Mouse (Mus musculus) kidney, postnatal 14 days (tissue): ENCODE measurements at regions not wholly inside any gene's neighbourhood (a gene's known extent, or its start where the extent isn't known, plus 50 kb on each side); places are given as distances from the start of the nearest gene placed in this dataset.
"Not testable (repeated sequence)": the region's sequence is repeated elsewhere in the genome, so short reads cannot be mapped to it uniquely, and the experiment has no call there.

ENCODE experiments used
- DNase-seq: peaks from one replicate; pipeline ENCODE4 v3.0.0; 2022; ENCODE audit warnings: mixed read lengths

DNA sequence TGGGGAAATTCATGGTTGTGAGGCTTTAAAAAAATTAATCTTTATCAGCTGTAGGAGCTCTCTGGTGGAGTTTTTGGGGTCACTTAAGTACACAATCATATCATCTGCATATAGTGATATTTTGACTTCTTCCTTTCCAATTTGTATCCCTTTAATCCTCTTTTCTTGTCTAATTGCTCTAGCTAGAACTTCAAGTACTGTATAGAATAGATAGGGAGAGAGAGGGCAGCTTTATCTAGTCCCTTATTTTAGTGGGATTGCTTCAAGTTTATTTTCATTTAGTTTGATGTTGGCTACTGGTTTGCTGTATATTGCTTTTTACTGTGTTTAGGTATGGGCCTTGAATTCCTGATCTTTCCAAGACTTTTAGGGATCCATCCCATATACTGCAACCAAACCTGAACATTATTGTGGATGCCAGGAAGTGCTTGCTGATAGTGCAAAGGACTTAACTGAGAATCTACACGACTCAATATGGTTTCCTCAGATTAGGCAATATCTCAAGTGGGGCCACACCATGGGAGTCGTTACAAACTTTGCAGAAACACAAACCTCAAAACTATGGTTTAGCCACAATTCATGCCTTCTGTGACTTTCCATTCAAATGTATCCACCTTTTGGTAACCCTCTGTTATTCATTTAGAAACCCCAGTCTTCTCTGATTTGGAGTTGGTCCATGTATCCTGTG is 585.6 kb upstream of the Olfr1507 start:
- DNase-seq, result not testable (repeated sequence)

DNA sequence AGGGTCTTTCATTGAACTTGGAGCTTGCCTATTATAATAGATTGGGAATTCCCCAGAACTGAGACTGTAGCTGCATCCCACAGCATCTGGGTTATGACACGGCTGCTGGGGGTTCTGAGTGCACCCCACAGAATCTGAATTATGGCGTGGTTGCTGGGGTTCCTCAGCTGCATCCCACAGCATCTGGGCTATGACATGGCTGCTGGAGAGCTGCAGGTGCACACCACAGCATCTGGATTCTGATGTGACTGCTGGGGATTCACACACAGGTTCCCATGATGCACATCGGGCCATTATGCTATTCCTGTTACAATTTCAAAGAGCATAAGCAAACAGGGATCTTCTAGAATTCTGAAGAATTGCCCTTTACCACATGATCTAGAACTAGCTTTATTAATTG is 585.0 kb upstream of the Olfr1507 start:
- DNase-seq, result not testable (repeated sequence)

DNA sequence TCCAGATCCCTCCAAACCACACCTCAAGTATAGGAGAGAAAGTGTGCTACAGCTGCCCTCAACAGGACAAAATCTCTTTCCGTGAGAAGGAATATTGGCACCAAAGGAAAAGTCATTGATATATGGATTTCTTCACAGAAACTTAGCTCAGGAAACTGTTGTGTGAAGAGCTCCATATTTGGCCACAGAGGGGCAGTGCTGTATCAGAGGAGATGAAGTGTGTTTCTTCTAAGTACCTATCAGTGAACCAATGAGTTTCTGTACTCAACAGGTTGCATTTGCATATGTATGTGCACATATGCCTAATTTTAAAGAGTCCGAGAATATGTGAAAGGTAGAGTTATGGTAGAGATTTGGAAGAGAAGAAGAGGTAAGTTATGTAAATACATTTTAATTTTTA is 580.4 kb upstream of the Olfr1507 start:
- DNase-seq, result not testable (repeated sequence)

- DNase-seq, result not testable (repeated sequence)
Observed at GRCm38 (mm10) chr14:53073126-53073525, 577.6 kb upstream of the Olfr1507 start.

GRCm38 (mm10) chr14:53072502-53072901 is 577.0 kb upstream of the Olfr1507 start:
- not testable (repeated sequence) for DNase-seq

DNA sequence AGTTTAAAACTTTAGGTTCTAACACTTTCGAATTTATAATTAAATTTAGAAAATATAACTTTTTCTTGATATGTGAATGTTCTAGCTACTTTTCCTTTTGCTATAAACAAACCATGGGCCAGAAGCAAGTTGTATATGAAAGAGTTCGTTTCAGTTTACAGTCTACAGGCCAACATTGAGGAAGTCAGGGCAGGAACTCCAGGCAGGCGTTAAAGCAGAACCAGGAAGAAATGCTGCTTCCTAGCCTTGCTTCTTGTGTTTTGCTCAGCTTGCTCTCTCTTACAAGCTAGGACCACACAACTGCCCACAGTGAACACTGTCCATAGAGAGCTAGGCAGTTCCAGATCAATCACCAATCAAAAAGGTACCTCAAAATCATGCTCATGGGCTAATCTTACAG is 558.9 kb upstream of the Olfr1507 start:
- not testable (repeated sequence) for DNase-seq

DNA sequence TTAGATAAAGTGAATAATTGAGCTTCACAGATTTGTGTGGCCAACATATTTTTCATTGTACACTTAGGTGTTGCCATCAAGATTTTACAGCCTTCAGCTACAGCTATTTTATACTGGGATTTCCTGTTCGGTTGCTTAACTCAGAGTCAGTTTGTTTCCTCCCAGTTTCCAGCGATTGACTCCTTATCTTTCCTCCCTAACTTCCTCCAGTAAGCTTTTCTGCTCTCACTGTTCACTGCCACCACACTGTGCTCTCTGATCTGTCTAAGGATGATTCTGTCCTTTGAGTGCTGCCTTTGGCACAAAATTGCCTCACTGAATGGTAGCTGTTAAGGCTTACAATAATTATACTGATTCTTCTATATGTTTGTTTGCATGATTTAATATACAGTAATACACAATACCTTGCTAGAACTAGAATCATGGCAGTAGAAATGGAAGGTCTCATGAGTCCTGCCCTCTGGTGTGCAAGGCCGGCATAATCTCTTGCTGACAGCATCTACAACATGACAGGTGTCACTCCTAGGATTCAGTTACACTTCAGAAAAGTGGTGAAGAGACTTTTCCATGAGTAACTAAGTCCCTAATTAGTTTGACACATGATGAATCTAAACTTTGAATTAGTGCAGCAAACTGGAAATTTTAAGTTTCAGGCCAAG is 558.0 kb upstream of the Olfr1507 start:
- not testable (repeated sequence) for DNase-seq

DNA sequence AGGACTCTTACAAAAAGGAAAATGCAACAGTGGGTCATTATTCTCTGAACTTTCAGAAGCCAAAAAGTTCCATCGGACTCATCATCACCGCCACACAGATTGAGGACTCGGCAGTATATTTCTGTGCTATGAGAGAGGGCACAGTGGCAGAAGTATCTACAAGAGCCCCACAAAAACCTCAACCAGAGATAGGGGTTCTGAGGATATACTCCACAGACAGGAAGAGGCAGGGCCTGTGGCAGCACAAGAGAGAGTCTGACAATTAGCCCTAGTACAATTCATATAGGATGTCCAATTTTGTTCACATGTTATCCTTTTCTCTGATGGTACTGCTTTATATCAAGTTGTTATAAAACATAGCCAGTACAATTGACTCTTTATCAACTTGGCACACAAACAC is 552.1 kb upstream of the Olfr1507 start:
- not testable (repeated sequence) for DNase-seq

DNA sequence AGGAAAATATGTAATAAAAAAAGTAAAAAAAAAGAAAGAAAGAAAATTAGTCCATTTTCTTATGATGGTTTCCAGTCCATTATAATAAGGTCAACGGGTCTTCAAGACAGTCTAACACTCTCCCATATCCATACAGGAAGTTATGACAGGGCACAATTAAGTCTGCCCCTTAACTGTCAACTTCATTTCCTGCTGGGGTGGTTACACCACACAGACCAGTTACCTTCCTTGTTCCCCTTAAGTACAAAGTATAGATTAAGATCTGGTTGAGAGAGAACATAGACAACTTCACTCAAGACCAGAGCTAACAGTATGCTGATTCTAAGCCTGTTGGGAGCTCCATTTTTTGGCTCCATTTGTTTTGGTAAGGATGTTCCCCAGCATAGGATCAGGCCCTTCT is 551.4 kb upstream of the Olfr1507 start:
- not testable (repeated sequence) for DNase-seq

DNA sequence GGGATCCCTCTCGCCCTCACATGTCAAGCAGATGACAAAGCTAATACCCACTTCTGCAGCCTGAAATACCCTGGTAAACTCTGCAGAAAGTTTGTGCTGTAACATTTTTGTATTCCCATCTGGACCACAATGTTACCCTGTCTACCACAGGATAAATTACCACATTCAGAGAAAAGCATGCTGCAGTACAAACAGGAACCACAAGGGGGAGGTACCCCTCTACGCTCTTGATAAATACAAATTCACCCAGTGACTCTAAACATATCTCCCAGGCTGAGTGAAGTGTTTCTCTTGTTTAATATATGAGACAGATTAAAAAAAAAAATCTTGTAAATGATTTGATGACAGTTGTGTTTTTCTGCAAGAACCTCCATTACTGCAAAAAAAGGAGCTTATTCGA is 549.8 kb upstream of the Olfr1507 start:
- not testable (repeated sequence) for DNase-seq

- DNase-seq, result not testable (repeated sequence)
Observed at GRCm38 (mm10) chr14:53044101-53044500, 548.6 kb upstream of the Olfr1507 start.

DNA sequence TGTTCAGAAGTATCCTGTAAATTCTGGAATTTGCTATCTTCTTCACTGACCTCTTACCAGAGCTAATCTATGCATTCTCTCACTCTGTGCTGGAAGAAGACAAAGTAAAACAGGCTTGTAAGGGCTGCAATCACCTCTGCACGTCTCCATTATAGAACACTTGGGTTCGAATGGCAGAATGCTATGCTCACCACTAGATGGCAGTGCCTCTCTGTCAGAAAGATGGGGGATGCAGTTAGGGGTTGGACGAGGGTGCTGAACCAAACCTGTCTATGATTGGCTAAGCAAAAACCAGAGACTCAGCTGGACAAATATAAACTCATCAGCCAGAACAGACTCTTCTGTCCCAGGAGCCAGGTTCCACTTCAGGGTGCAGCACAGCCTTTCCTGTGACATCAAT is 546.5 kb upstream of the Olfr1507 start:
- not testable (repeated sequence) for DNase-seq

- DNase-seq, result not testable (repeated sequence)
Observed at GRCm38 (mm10) chr14:53039475-53039874, 543.9 kb upstream of the Olfr1507 start.

DNA sequence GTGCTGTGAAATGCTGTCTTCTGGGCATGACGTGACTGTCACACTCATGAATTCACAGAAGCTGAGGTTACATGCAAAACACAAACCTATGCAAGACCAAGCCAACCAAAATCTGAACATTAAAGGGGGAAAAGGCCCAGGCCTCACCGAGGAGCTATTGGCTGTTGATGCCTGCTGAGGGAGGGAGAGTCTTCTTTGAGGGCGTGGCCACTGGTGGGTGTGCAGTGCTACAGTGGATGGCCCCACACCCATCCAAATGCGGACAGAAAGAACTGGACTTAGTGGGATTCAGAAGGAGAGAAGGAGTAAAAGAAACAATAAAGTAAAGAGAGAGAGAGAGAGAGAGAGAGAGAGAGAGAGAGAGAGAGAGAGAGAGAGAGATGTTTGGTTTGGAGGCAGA is 539.4 kb upstream of the Olfr1507 start:
- not testable (repeated sequence) for DNase-seq

DNA sequence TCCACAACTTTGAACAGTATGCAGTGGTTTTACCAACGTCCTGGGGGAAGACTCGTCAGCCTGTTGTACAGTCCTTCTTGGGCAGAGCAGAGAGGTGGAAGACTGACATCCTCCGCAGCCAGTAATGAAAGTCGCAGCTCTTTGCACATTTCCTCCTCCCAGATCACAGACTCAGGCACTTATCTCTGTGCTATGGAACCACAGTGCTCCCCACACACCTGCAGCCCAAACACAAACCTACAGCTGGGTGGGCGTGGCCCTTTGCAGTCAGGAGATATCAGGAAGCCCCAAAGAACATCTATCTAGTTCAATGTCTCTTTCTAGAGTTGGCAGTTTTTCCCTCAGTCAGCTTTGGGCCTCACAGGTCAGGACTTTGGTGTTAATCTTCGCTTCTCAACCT is 537.7 kb upstream of the Olfr1507 start:
- DNase-seq, result not testable (repeated sequence)

GRCm38 (mm10) chr14:53032498-53032897 is 536.9 kb upstream of the Olfr1507 start:
- not testable (repeated sequence) for DNase-seq

- not testable (repeated sequence) for DNase-seq
Observed at GRCm38 (mm10) chr14:53030227-53030626, 534.7 kb upstream of the Olfr1507 start.

DNA sequence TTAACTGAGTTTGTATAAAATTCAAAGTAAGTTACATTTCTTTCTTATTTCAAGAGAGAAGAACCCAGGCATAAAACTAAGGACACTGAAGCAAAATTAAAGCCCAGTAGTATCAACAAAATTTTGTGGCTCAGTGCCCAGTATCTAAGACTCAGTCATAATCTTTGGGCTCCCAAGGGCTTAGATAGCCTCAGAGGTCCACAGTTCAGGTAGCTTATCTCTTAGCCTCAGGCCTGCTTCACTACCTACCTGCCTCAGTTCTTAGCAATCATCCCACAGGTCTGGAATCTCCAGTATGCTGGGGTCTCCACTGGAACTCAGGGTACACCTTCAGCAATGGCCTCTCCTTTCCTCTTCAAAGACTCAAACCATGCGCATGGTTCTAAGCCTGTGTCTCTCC is 531.4 kb upstream of the Olfr1507 start:
- DNase-seq, result not testable (repeated sequence)

DNA sequence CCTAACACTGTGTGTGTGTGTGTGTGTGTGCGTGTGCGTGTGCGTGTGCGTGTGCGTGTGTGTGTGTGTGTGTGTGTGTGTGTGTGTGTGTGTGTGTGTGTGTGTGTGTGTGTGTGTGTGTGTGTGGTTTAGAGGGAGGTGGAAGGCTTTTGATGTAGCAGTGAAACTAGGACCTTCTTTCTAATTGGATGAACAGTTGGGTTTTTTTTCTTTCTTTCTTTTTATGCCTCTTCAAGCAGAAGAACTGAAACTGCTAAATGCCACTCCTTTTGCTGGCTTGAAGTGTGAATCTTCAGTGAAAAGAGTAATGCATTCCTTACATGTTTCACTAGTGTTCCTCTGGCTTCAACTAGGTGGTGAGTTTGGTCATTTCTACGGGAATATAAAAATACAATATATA is 524.6 kb upstream of the Olfr1507 start:
- not testable (repeated sequence) for DNase-seq

- DNase-seq, result not testable (repeated sequence)
Observed at GRCm38 (mm10) chr14:53007741-53008140, 512.2 kb upstream of the Olfr1507 start.

DNA sequence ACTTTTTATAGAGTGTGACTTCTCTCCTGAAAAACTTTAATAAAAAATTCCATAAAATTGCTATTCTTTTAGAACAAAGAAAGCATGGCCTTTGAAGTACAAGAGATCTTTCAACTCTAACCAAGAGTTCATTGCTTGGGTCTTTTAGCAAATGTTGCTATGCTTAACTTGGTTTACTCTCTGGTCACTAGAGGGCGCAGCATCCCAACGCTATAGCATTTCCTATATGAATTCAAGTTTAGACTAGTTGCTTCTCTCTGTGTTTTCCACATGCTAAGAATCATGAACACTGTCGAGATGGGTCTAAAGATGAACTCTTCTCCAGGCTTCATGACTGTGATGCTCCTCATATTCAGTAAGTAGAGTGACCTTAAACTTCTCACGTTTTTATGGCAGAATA is 511.8 kb upstream of the Olfr1507 start:
- not testable (repeated sequence) for DNase-seq

DNA sequence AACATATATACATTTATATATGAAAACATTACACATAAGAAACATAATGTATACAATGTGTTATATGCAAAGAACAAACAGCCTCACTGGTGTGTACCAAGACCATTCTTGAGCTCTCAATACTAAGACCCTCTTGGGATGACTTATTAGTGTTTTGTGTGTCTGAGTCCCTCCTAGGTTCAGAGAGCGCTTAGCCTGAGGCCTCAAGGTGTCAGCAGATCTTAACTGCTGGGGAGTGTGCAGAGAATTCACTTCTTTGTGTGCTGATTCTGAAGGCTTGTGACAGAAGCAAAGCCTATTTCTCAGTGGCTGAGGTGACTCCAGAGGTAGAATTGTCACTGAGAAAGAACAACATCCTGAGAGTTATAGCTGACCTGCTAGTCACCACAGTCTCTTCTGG is 505.7 kb upstream of the Olfr1507 start:
- DNase-seq, result not testable (repeated sequence)

GRCm38 (mm10) chr14:52992106-52992760 is 496.7 kb upstream of the Olfr1507 start:
- not testable (repeated sequence) for DNase-seq

DNA sequence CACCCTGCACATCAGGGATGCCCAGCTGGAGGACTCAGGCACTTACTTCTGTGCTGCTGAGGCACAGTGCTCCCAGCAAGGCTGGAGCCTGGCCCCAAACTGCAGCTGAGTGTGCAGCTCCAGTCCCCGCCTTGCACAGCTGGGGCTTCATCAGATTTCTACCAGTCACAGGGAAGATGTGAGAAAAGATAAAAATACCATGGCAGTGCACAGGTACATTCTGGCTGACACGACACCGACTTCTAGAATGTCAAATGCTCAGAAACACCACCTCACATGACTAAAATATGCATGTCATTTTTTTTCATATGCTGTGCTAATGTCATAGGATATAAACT is 495.7 kb upstream of the Olfr1507 start:
- not testable (repeated sequence) for DNase-seq
